Mouse (Mus musculus) lung, postnatal 10 days (tissue): ENCODE results near the gene Gemin7.

Source experiments
- DNase-seq: peaks from one replicate; pipeline ENCODE4 v3.0.0; 2021

The Gemin7 gene

DNA sequence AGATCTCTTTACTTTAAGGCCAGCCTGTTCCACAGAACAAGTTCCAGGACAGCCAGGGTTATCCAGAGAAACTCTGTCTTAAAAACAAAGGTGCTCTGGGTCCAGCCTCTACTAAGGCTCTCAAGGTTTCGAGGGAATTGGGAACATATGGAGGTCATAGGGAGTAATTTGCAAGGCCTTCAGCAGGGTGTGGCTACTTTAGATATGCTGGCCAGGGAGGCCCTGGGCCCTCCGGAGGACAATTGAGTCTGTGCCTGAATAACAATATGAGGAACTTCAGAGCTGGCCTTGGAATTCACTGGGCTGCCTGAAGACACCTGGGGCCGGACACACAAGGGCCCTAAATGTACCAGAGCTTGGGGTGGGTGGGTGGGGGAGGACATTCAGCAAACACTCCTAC lies 1.8 kb downstream of the Gemin7 start:
- DNase-seq: no peak

DNA sequence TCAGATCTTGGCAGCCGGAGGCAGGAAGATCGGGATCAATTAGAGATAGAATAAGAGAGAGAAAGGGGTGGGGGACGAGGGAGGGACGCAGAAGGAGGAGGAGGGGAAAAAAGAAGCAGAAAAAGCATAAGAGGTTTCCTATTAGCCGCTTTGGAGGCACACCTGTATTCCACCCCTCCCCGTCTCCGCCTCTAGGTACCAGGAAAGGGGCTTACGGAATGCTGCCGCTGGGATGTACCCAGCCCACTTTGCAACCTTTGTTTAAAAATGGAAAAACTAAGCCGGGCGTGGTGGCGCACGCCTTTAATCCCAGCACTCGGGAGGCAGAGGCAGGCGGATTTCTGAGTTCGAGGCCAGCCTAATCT lies 3.6 kb downstream of the Gemin7 start:
- no peak for DNase-seq

DNA sequence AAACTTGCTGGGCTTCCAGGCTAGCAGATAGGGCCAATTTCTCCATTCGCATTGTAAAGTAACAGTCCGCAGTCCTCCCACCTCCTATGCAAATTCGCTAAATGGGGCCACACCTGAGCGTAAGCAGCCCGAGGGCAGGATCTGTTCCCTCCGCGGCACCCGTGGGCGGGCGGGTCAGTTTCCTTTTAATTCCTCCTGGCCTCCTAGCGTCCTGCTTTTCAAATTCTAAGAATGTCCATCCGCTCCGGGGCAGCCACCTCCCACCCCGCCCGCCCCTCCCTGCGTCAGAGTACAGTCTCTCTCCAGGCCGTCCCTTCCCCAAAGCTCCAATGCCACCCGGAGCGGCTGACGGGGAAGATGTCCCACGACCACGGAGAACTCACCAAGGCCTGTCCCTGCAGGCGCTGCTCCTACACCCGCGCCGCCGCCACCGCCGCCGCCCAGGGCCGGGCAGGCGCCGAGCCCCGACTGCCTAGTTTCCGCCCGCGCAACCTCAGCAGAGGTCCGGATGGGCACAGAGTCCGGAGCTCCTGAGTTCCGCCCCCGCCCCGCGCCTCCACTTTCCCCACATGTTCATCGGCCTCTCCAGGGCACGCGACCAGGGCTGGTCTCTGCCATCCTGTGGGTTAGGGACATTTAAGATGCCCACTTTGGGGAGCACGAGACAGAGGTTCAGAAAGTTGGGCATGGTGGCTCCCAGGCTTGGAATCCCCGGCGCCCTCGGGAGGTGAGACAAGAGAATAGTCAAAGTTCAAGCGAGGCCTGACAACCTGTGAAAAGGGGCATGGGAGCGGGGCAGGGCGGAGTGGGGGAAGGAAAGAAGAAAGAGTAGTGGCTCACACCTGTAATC lies 4.2 kb downstream of the Gemin7 start:
- DNase-seq: peak; percentile 90

GRCm38 (mm10) chr7:19569647-19570046 lies 7.7 kb downstream of the Gemin7 start:
- no peak for DNase-seq

DNA sequence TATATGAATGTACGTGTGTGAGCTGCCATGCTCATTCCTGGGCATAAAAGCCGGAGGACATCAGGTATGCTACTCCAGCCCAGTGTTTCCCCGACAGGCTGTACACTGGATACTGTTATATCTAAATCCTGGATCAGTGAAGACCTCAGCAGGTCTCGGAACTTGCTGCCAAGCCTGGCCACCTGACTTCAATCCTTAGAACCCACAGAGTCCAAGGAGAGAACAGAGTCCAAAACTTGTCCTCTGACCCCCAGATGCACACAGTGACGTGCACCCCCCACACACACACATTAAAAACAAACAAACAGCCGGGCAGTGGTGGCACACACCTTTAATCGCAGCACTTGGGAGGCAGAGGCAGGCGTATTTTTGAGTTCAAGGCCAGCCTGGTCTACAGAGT lies 10.0 kb downstream of the Gemin7 start:
- no peak for DNase-seq

- DNase-seq: no peak
Observed at GRCm38 (mm10) chr7:19565803-19566202, 11.6 kb downstream of the Gemin7 start.

DNA sequence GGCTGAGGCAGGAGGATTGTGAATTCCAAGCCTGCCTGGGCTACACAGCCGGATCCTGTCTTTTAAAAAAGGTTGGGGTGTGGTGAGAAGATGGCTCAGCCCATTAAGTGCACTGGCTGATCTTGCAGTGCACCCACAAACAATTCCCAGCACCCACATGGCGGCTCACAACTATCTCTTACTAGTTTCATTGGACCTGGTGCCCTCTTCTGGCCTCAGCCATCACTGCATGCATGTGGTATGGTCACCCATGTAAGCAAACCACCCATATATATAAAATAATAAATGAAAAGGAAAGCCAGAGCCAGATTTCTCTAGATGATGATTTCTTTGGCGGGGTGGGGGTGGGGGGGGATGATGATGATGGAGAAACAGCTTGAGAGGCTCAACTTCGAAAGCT lies 12.9 kb downstream of the Gemin7 start:
- peak; percentile 42 for DNase-seq

- no peak for DNase-seq
Observed at GRCm38 (mm10) chr7:19563884-19564283, 13.5 kb downstream of the Gemin7 start.

- DNase-seq: peak; percentile 68
Observed at GRCm38 (mm10) chr7:19562643-19563410, 14.6 kb downstream of the Gemin7 start, which contains the start of gene Ppp1r37. TSS of gene Ppp1r37 (minus strand) at chr7:19563076.

DNA sequence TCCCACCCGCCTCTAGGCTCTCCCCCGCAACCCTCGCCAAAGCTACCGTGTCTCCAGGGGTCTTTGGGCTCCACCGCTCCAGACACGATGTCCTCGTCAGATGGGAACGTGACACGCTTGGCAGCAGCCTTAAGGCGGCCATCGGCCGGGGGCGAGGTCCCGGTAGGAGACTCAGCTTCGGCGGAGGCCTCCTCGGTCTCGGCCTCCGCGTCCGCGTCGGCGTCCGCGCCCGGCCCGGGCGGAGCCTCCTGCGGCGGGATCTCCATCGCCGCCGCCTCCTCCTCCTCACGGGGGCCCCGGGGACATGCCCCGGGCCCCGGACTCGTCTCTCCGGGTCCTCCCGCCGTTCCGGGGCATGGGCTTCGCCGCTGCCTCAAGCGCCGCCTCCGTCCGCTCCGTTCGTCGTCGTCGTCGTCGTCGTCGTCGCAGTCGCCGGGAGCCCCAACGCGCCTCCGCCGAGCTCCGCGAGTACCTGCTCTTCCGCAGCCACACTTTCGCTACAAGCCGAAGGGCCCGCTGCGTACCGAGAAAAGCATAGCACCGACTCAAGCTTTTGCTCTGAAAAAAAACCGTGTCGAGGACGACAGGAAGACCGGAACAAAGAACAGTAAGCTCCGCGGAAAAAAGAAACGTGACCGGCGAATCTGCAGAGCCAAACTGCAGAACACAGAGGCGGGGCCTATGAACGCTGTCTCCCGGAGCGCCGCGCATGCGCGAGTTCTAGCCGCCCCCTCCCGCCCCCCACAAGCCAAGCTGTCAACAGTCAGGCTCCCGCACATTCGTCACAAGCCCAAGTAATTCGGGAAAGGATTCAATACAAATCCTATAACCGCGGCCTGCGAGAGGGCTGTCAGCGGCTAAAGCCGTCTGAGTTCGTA lies 15.4 kb downstream of the Gemin7 start:
- peak; percentile 94 for DNase-seq

- DNase-seq: no peak
Observed at GRCm38 (mm10) chr7:19561431-19561764, 16.0 kb downstream of the Gemin7 start.

GRCm38 (mm10) chr7:19560491-19561260 lies 16.7 kb downstream of the Gemin7 start:
- peak; percentile 48 for DNase-seq

DNA sequence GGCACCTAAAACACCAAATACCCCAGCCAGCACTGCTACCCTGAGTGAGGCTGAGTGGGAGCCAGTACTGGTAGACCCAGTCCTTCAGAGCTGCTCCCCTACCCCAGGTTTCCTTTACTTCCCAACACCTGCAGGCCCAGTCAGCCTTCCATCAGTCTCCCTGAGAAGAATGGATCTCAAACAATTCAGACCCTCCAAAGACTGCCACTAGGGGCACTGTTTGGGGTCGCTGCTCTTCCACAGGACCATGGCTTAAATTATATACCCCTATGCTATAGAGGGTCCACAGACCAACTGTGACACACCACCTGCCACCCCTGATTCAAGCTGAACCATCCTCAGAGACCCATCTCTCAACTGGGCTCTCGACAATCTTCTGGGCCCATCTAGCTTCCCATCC lies 18.4 kb downstream of the Gemin7 start:
- DNase-seq: no peak

- DNase-seq: peak; percentile 28
Observed at GRCm38 (mm10) chr7:19557982-19558900, 19.2 kb downstream of the Gemin7 start.

GRCm38 (mm10) chr7:19557086-19557485 lies 20.3 kb downstream of the Gemin7 start:
- no peak for DNase-seq

- no peak for DNase-seq
Observed at GRCm38 (mm10) chr7:19554168-19554567, 23.2 kb downstream of the Gemin7 start.

DNA sequence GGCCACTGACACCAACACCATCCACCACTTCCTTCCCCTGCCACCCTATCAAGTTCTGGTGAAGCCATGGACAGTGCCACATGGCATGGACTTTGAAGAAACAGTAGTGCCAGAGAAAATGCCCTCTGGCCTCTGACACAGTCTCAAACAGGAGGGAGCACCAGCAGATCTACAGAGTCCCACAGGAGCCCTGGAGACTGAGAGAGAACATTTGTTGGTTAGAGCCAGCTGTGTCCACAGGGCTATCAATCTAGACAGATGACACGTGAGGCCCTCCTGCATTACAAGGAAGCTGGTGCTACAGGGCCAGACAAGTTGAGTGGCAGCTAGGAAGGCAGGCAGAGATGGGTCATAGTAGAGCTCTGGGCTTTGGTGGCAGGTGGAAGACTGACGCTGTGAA lies 25.0 kb downstream of the Gemin7 start:
- no peak for DNase-seq

DNA sequence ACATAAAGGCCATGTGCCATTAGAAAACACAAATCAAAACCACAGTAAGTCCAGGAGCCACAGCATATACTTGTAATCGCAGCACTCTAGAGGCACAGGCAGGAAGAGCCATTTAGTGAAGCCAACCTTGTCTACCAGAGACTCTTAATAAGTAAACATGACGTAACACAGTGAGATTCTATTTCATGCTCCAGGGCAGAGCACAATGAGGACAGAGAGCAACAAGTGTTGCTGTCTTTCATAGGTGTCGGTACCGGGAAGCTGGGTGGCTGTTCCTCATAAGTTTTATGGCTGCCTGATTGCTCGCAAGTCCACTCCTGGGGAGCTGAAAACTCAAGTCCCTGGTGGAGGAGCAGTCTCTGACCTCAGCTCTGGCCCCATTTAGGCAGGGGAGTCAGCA lies 25.8 kb downstream of the Gemin7 start:
- no peak for DNase-seq

- DNase-seq: no peak
Observed at GRCm38 (mm10) chr7:19549394-19549793, 28.0 kb downstream of the Gemin7 start.

- no peak for DNase-seq
Observed at GRCm38 (mm10) chr7:19547344-19547969, 29.9 kb downstream of the Gemin7 start.

DNA sequence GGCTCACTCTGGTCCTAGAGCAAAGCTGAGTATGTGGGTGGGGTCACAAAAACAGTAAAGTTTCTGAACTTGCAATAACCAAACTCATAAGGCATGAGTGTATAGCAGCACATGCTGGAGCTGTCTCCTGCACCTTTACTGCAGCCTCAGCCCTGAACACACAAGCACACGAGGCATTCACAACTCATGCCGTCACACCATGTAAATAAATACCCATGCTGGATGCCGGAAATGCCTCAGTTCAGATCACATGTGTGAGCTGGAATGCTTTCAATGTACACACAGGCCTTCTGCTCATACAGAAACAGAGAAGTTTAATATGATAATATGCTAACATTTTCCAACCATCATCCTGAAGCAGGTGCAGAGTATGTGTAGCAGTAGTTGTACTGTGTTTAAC lies 31.4 kb downstream of the Gemin7 start:
- DNase-seq: no peak
